Mouse (Mus musculus) CH12.LX (cell line): ENCODE data around the gene Depdc1b.

Source experiments
- CHD2 ChIP-seq: IDR thresholded peaks from 2 replicates; pipeline ENCODE4 v1.6.1; 2011; ENCODE audit warnings: low read length, improper control_type of control experiment
- CTCF ChIP-seq, 2 experiments: IDR thresholded peaks in 1 of 2; conservative IDR thresholded peaks in 1 of 2; 2 replicates each; pipeline ENCODE4 v1.5.1; 2011 to 2012; ENCODE audit warnings: low read depth in 2 of 2, low read length in 2 of 2, improper control_type of control experiment in 1 of 2, inconsistent platforms in 1 of 2, mild to moderate bottlenecking in 1 of 2, moderate library complexity in 1 of 2
- EP300 ChIP-seq: IDR thresholded peaks from 2 replicates; pipeline ENCODE4 v1.6.1; 2011; ENCODE audit warnings: low read length, improper control_type of control experiment
- GABPA ChIP-seq: IDR thresholded peaks from 2 replicates; pipeline ENCODE4 v1.6.1; 2012; ENCODE audit warnings: low read depth, low read length, improper control_type of control experiment, inconsistent platforms; ENCODE audit not compliant: insufficient replicate concordance
- KAT2A ChIP-seq: IDR thresholded peaks from 2 replicates; pipeline ENCODE4 v1.6.1; 2012; ENCODE audit warnings: low read length, improper control_type of control experiment, inconsistent platforms; ENCODE audit not compliant: insufficient replicate concordance
- POLR2A ChIP-seq: IDR thresholded peaks from 2 replicates; pipeline ENCODE4 v1.6.1; 2011; ENCODE audit warnings: low read depth, mild to moderate bottlenecking, improper control_type of control experiment, low read length
- TCF12 ChIP-seq: IDR thresholded peaks from 2 replicates; pipeline ENCODE4 v1.6.1; 2014; ENCODE audit warnings: low read depth, mild to moderate bottlenecking, inconsistent platforms, low read length, improper control_type of control experiment
- UBTF ChIP-seq: IDR thresholded peaks from 2 replicates; pipeline ENCODE4 v1.6.1; 2012; ENCODE audit warnings: low read depth, mild to moderate bottlenecking, inconsistent platforms, low read length, improper control_type of control experiment, moderate library complexity
- USF1 ChIP-seq: IDR thresholded peaks from 2 replicates; pipeline ENCODE4 v1.6.1; 2014; ENCODE audit warnings: low read depth, mild to moderate bottlenecking, inconsistent platforms, low read length, improper control_type of control experiment

GRCm38 (mm10) chr13:108297350-108298093, 18.6 kb upstream of the Depdc1b start:
- TF ChIP-seq UBTF (no peak), CTCF (conservative IDR thresholded peaks at IDR 0.05 in 1 of 2, IDR thresholded peaks at IDR 0.05 in 1 of 2; ENCODE audit: low read depth in 2 of 2, low read length in 2 of 2) (no peak), POLR2A (no peak), GABPA (no peak), EP300 (no peak), USF1 (no peak), KAT2A (no peak), TCF12 (no peak), CHD2 (no peak)
